Mouse (Mus musculus) limb, embryonic 12.5 days (tissue): ENCODE results near the gene Cops2. TPM values are rescaled to one million over a fixed set of nuclear protein-coding genes. Genes with fewer than 3 reads are reported as not detected.

Experiments used
- ATAC-seq: fragments of 200-750 bp; cut with Nextera tagmentation; 2 replicates; pipeline ENCODE4 v1.8.0; 2017; ENCODE audit warnings: low read depth, moderate TSS enrichment; ENCODE audit not compliant: insufficient number of reproducible peaks, insufficient read depth, low FRiP score, low TSS enrichment
- H3K27ac ChIP-seq: fragments of 300-500 bp; sonication (generic); 2 replicates; pipeline ENCODE4 v1.5.1; 2016; ENCODE audit warnings: mild to moderate bottlenecking, moderate library complexity
- H3K27me3 ChIP-seq: fragments of 300-500 bp; sonication (generic); 2 replicates; pipeline ENCODE4 v1.6.1; 2016; ENCODE audit warnings: mild to moderate bottlenecking, moderate library complexity
- H3K36me3 ChIP-seq: fragments of 300-500 bp; sonication (generic); 2 replicates; pipeline ENCODE4 v1.6.1; 2016; ENCODE audit warnings: mild to moderate bottlenecking, moderate library complexity
- H3K4me1 ChIP-seq: fragments of 300-500 bp; sonication (generic); replicated peaks from 2 replicates; pipeline ENCODE4 v1.6.1; 2016
- H3K4me2 ChIP-seq: fragments of 300-500 bp; sonication (generic); 2 replicates; pipeline ENCODE4 v1.6.1; 2016; ENCODE audit warnings: mild to moderate bottlenecking, moderate library complexity
- H3K4me3 ChIP-seq: fragments of 300-500 bp; sonication (generic); replicated peaks from 2 replicates; pipeline ENCODE4 v1.5.1; 2016; ENCODE audit warnings: mild to moderate bottlenecking
- H3K9ac ChIP-seq: fragments of 300-500 bp; sonication (generic); replicated peaks from 2 replicates; pipeline ENCODE4 v1.6.1; 2016; ENCODE audit warnings: mild to moderate bottlenecking, moderate library complexity
- H3K9me3 ChIP-seq: fragments of 300-500 bp; sonication (generic); 2 replicates; pipeline ENCODE4 v1.6.1; 2016; ENCODE audit warnings: mild to moderate bottlenecking, moderate library complexity
- WGBS: fragments of 180-500 bp; shearing (Covaris S2); methylation state at CpG from one replicate; pipeline ENCODE4 v1.1.7; 2016; 5-methylcytosine and 5-hydroxymethylcytosine counted together
- polyA plus RNA-seq: library from polyadenylated mRNA; unstranded; fragments of >200 nt; fragmentation: Nextera tagmentation; extraction: Ambion mirVana; gene quantifications from 2 replicates; pipeline ENCODE4 v1.2.1, GENCODE M21; 2016

Cops2 gene
- polyA plus RNA-seq, 1 experiment from 2014 or later = 91.7 TPM

GRCm38 (mm10) chr2:125792144-125792878 lies 66.6 kb downstream of the Cops2 start:
- H3K4me2 ChIP-seq = no peak overlapping the region
- no peaks in the 10 kb centered on the region for H3K4me1 ChIP-seq
- no peak overlapping the region for H3K9ac ChIP-seq
- WGBS = 86% methylated on average over 2 of the region's 2 CpGs
- H3K27ac ChIP-seq = no peak overlapping the region
- no peaks in the 10 kb centered on the region for H3K9me3 ChIP-seq
- H3K27me3 ChIP-seq = no peaks in the 10 kb centered on the region
- H3K4me3 ChIP-seq = no peak overlapping the region
- H3K36me3 ChIP-seq = no peaks in the 10 kb centered on the region
- no peak for ATAC-seq

GRCm38 (mm10) chr2:125791485-125791885 lies 67.5 kb downstream of the Cops2 start:
- Histone ChIP-seq H3K27me3 (no peaks in the 10 kb centered on the region), H3K4me1 (no peaks in the 10 kb centered on the region), H3K4me2 (no peak overlapping the region), H3K9me3 (no peaks in the 10 kb centered on the region), H3K36me3 (no peaks in the 10 kb centered on the region), H3K27ac (no peak overlapping the region), H3K4me3 (no peak overlapping the region), H3K9ac (no peak overlapping the region)
- WGBS = 75% methylated on average over 7 of the region's 7 CpGs
- ATAC-seq = no peak

DNA sequence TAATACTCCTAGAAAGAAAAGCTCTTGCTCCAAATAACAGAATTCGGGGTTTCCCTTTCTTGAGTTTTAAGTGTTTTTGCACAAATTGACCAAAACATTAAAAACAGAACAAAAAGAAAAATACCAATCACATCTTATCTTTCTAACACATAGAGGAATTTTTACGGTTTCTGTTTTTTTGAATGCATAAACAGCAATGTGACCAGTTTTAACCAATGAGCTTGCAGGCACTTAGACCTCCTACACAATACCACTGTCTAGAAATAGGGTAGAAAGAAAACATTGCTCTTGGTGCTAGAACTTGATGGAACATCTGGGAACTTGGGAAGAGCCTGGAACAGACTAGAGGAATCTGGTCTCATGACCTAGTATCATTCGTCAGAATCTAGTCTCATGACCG lies 68.7 kb downstream of the Cops2 start:
- Histone ChIP-seq H3K9ac (no peak overlapping the region), H3K27me3 (no peaks in the 10 kb centered on the region), H3K36me3 (no peaks in the 10 kb centered on the region), H3K27ac (no peak overlapping the region), H3K4me3 (no peak overlapping the region), H3K4me1 (no peaks in the 10 kb centered on the region), H3K9me3 (no peaks in the 10 kb centered on the region), H3K4me2 (no peak overlapping the region)
- 93% methylated on average over 4 of the region's 4 CpGs for WGBS
- no peak for ATAC-seq

- H3K9me3 ChIP-seq = no peaks in the 10 kb centered on the region
- no peak overlapping the region for H3K4me2 ChIP-seq
- no peak for ATAC-seq
- no peak overlapping the region for H3K4me3 ChIP-seq
- H3K27me3 ChIP-seq = no peaks in the 10 kb centered on the region
- H3K4me1 ChIP-seq = no peaks in the 10 kb centered on the region
- WGBS = 48% methylated on average over 5 of the region's 5 CpGs
- H3K27ac ChIP-seq = no peak overlapping the region
- H3K36me3 ChIP-seq = no peaks in the 10 kb centered on the region
- H3K9ac ChIP-seq = no peak overlapping the region
Measured at GRCm38 (mm10) chr2:125789265-125789664, 69.7 kb downstream of the Cops2 start.

GRCm38 (mm10) chr2:125788785-125789184 lies 70.2 kb downstream of the Cops2 start:
- 70% methylated on average over 3 of the region's 3 CpGs for WGBS
- Histone ChIP-seq H3K27ac (no peak overlapping the region), H3K9ac (no peak overlapping the region), H3K4me2 (no peak overlapping the region), H3K36me3 (no peaks in the 10 kb centered on the region), H3K9me3 (no peaks in the 10 kb centered on the region), H3K27me3 (no peaks in the 10 kb centered on the region), H3K4me1 (no peaks in the 10 kb centered on the region), H3K4me3 (no peak overlapping the region)
- no peak for ATAC-seq

GRCm38 (mm10) chr2:125788351-125788750 lies 70.6 kb downstream of the Cops2 start:
- H3K27ac ChIP-seq = no peak overlapping the region
- H3K4me1 ChIP-seq = no peaks in the 10 kb centered on the region; the same call in 1 of the 2 replicates
- no peak overlapping the region for H3K9ac ChIP-seq
- H3K4me2 ChIP-seq = no peak overlapping the region
- no peaks in the 10 kb centered on the region for H3K36me3 ChIP-seq
- H3K4me3 ChIP-seq = no peak overlapping the region
- H3K9me3 ChIP-seq = no peaks in the 10 kb centered on the region
- no peaks in the 10 kb centered on the region for H3K27me3 ChIP-seq
- ATAC-seq = no peak

GRCm38 (mm10) chr2:125785021-125785420 lies 73.9 kb downstream of the Cops2 start:
- Histone ChIP-seq H3K27ac (no peak overlapping the region), H3K36me3 (no peaks in the 10 kb centered on the region), H3K4me3 (no peak overlapping the region), H3K9ac (no peak overlapping the region), H3K9me3 (no peaks in the 10 kb centered on the region), H3K4me2 (no peak overlapping the region), H3K27me3 (no peaks in the 10 kb centered on the region), H3K4me1 (peaks cover 17% of the 10 kb centered on the region)
- no peak for ATAC-seq
- 75% methylated on average over 4 of the region's 4 CpGs for WGBS

- H3K4me3 ChIP-seq = no peak overlapping the region
- no peaks in the 10 kb centered on the region for H3K36me3 ChIP-seq
- no peaks in the 10 kb centered on the region for H3K9me3 ChIP-seq
- no peak for ATAC-seq
- WGBS = 38% methylated on average over 4 of the region's 4 CpGs
- H3K4me2 ChIP-seq = no peak overlapping the region
- H3K27ac ChIP-seq = no peak overlapping the region
- H3K4me1 ChIP-seq = peaks cover 17% of the 10 kb centered on the region
- no peak overlapping the region for H3K9ac ChIP-seq
- no peaks in the 10 kb centered on the region for H3K27me3 ChIP-seq
Measured at GRCm38 (mm10) chr2:125784392-125784791, 74.5 kb downstream of the Cops2 start.

GRCm38 (mm10) chr2:125783868-125784267 lies 75.1 kb downstream of the Cops2 start:
- no peaks in the 10 kb centered on the region for H3K9me3 ChIP-seq
- no peak overlapping the region for H3K4me3 ChIP-seq
- peaks cover 2% of the 10 kb centered on the region; the same call in 1 of the 2 replicates for H3K36me3 ChIP-seq
- H3K9ac ChIP-seq = no peak overlapping the region
- no peak overlapping the region for H3K27ac ChIP-seq
- H3K4me2 ChIP-seq = no peak overlapping the region
- no peaks in the 10 kb centered on the region for H3K27me3 ChIP-seq
- WGBS = 56% methylated on average over 4 of the region's 4 CpGs
- ATAC-seq = no peak
- peaks cover 17% of the 10 kb centered on the region for H3K4me1 ChIP-seq

DNA sequence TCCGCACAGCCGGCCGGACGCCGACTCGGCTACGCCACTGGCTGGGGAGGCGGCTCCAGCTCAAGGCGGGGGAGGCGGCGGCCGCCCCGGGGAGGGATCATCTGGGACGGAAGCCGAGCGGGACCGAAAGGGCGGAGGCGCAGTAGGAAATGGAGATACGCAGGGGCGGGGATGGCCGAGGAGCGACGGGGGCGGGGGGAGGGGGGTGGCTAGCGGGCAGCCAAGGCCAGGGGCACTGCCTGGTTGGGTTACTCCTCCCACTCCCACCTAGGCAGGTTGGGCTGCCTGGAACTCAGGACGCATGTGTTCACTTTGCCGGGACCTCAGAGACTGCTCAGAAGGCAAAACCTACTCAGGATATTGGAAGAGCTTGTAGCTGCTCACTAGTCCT lies 76.2 kb downstream of the Cops2 start, which contains the start of gene Secisbp2l:
Gene Secisbp2l (minus strand): TSS at position 152 of the 391 bp plus-strand sequence.
- no peaks in the 10 kb centered on the region for H3K27me3 ChIP-seq
- no peaks in the 10 kb centered on the region for H3K9me3 ChIP-seq
- H3K27ac ChIP-seq = peak within 1 kb of the TSS; percentile 82
- H3K4me2 ChIP-seq = peak within 1 kb of the TSS; percentile 54
- H3K9ac ChIP-seq = peak within 1 kb of the TSS; percentile 91
- ATAC-seq = peak; percentile 94
- peaks cover 7% of the 10 kb centered on the region; the same call in 1 of the 2 replicates for H3K36me3 ChIP-seq
- WGBS = 1% methylated on average over 19 of the region's 28 CpGs
- H3K4me3 ChIP-seq = peak within 1 kb of the TSS; percentile 91
- H3K4me1 ChIP-seq = peaks cover 17% of the 10 kb centered on the region

- ATAC-seq = 0 out of 2 replicates have a peak, but pooled peaks have one; percentile 17
- Histone ChIP-seq H3K9ac (peak overlapping the region; percentile 91), H3K27ac (peak overlapping the region; percentile 82), H3K4me2 (peak overlapping the region; percentile 54), H3K4me3 (peak overlapping the region; percentile 91), H3K27me3 (no peaks in the 10 kb centered on the region), H3K36me3 (peaks cover 7% of the 10 kb centered on the region; the same call in 1 of the 2 replicates), H3K4me1 (peaks cover 17% of the 10 kb centered on the region), H3K9me3 (no peaks in the 10 kb centered on the region)
- WGBS = 3% methylated on average over 44 of the region's 44 CpGs
Measured at GRCm38 (mm10) chr2:125781978-125782718, 76.8 kb downstream of the Cops2 start.
